Mouse (Mus musculus) forebrain, embryonic 14.5 days (tissue): ENCODE results near the gene Vwa1. TPM values are rescaled to one million over a fixed set of nuclear protein-coding genes. Genes with fewer than 3 reads are reported as not detected.

Experiments
- ATAC-seq: fragments of 200-750 bp; cut with Nextera tagmentation; 2 replicates; pipeline ENCODE4 v1.8.0; 2017; ENCODE audit warnings: mild to moderate bottlenecking, moderate library complexity
- DNase-seq: peaks from one replicate; pipeline ENCODE4 v3.0.0-alpha.2; 2015; ENCODE audit warnings: low spot score
- H3K27ac ChIP-seq: fragments of 300-500 bp; sonication (generic); 2 replicates; pipeline ENCODE4 v1.5.1; 2014; ENCODE audit warnings: low read depth, mild to moderate bottlenecking, control low read depth, low read length, moderate library complexity
- H3K27me3 ChIP-seq: fragments of 300-500 bp; sonication (generic); replicated peaks from 2 replicates; pipeline ENCODE4 v1.6.1; 2014; ENCODE audit warnings: low read length, control low read depth, mixed read lengths; ENCODE audit not compliant: control insufficient read depth, insufficient read depth
- H3K36me3 ChIP-seq: fragments of 300-500 bp; sonication (generic); 2 replicates; pipeline ENCODE4 v1.6.1; 2014; ENCODE audit warnings: low read length, control low read depth; ENCODE audit not compliant: control insufficient read depth, insufficient read depth
- H3K4me1 ChIP-seq: fragments of 300-500 bp; sonication (generic); 2 replicates; pipeline ENCODE4 v1.6.1; 2014; ENCODE audit warnings: antibody characterized with exemption, low read length, control low read depth; ENCODE audit not compliant: control insufficient read depth, insufficient read depth
- H3K4me2 ChIP-seq: fragments of 300-500 bp; sonication (generic); 2 replicates; pipeline ENCODE4 v1.6.1; 2014; ENCODE audit warnings: mild to moderate bottlenecking, control low read depth, low read length
- H3K4me3 ChIP-seq: fragments of 300-500 bp; sonication (generic); 2 replicates; pipeline ENCODE4 v1.5.1; 2014; ENCODE audit warnings: low read depth, low read length, control low read depth
- H3K9ac ChIP-seq: fragments of 300-500 bp; sonication (generic); 2 replicates; pipeline ENCODE4 v1.6.1; 2014; ENCODE audit warnings: mild to moderate bottlenecking, low read length, control low read depth, moderate library complexity
- H3K9me3 ChIP-seq: fragments of 300-500 bp; sonication (generic); replicated peaks from 2 replicates; pipeline ENCODE4 v1.6.1; 2016; ENCODE audit warnings: low read length, control low read depth, mixed read lengths; ENCODE audit not compliant: control insufficient read depth
- WGBS: fragments of 180-500 bp; shearing (Covaris S2); extraction: QIAGEN DNeasy Blood & Tissue Kit; methylation state at CpG from one replicate; pipeline ENCODE4 v1.1.7; 2014; 5-methylcytosine and 5-hydroxymethylcytosine counted together
- polyA plus RNA-seq: library from polyadenylated mRNA; unstranded; fragments of >200 nt; fragmentation: Nextera tagmentation; extraction: Ambion mirVana; gene quantifications from 2 replicates; pipeline ENCODE4 v1.2.1, GENCODE M21; 2014

Vwa1 gene
- polyA plus RNA-seq, 1 experiment from 2014 or later = 21.8 TPM

GRCm38 (mm10) chr4:155761356-155762099 lies 13.0 kb downstream of the Vwa1 start:
- Histone ChIP-seq H3K4me2 (peak overlapping the region; percentile 98), H3K9ac (peak overlapping the region; percentile 78), H3K4me1 (peaks cover 16% of the 10 kb centered on the region), H3K9me3 (no peaks in the 10 kb centered on the region), H3K36me3 (peaks cover 9% of the 10 kb centered on the region), H3K4me3 (peak overlapping the region; percentile 71), H3K27ac (no peak overlapping the region), H3K27me3 (no peaks in the 10 kb centered on the region)
- ATAC-seq (0 out of 2 replicates have a peak, but pooled peaks have one; percentile 1), DNase-seq (no peak)
- WGBS = 2% methylated on average over 28 of the region's 28 CpGs

GRCm38 (mm10) chr4:155760613-155761355 lies 13.7 kb downstream of the Vwa1 start, which contains the start of gene Atad3a:
Gene Atad3a (minus strand): TSS chr4:155761093.
- WGBS = under 1% methylated on average over 66 of the region's 68 CpGs
- peak within 1 kb of the TSS; percentile 98 for H3K4me2 ChIP-seq
- no peaks in the 10 kb centered on the region for H3K27me3 ChIP-seq
- ATAC-seq (peak; percentile 97), DNase-seq (peak; percentile 97)
- peak within 1 kb of the TSS; percentile 71 for H3K4me3 ChIP-seq
- peaks cover 16% of the 10 kb centered on the region for H3K4me1 ChIP-seq
- peak within 1 kb of the TSS; percentile 78 for H3K9ac ChIP-seq
- no peaks in the 10 kb centered on the region for H3K9me3 ChIP-seq
- H3K27ac ChIP-seq = no peak within 1 kb of the TSS
- H3K36me3 ChIP-seq = peaks cover 16% of the 10 kb centered on the region

- Histone ChIP-seq H3K27ac (no peak overlapping the region), H3K4me2 (peak overlapping the region; percentile 98), H3K36me3 (peaks cover 24% of the 10 kb centered on the region), H3K4me3 (peak overlapping the region; percentile 71), H3K4me1 (peaks cover 16% of the 10 kb centered on the region), H3K9me3 (no peaks in the 10 kb centered on the region), H3K27me3 (no peaks in the 10 kb centered on the region), H3K9ac (peak overlapping the region; percentile 74)
- peak; percentile 41 for DNase-seq
- peak; percentile 29; the same call in 1 of the 2 replicates for ATAC-seq
- WGBS = 3% methylated on average over 10 of the region's 10 CpGs
Measured at GRCm38 (mm10) chr4:155759862-155760612, 14.5 kb downstream of the Vwa1 start.

- no peak overlapping the region for H3K27ac ChIP-seq
Measured at GRCm38 (mm10) chr4:155757011-155757410, 17.5 kb downstream of the Vwa1 start.

GRCm38 (mm10) chr4:155746575-155747490 lies 27.7 kb downstream of the Vwa1 start:
- ATAC-seq (no peak), DNase-seq (no peak)
- Histone ChIP-seq H3K36me3 (peaks cover 95% of the 10 kb centered on the region), H3K4me3 (no peak overlapping the region), H3K27me3 (no peaks in the 10 kb centered on the region), H3K9me3 (no peaks in the 10 kb centered on the region), H3K4me1 (no peaks in the 10 kb centered on the region), H3K4me2 (no peak overlapping the region), H3K27ac (no peak overlapping the region), H3K9ac (no peak overlapping the region)
- 88% methylated on average over 17 of the region's 17 CpGs for WGBS

More at GRCm38 (mm10) chr4:155757011-155757410, 17.5 kb downstream of the Vwa1 start:
- Histone ChIP-seq H3K4me1 (peaks cover 16% of the 10 kb centered on the region), H3K9ac (no peak overlapping the region), H3K36me3 (peaks cover 51% of the 10 kb centered on the region), H3K4me3 (no peak overlapping the region), H3K27me3 (no peaks in the 10 kb centered on the region), H3K4me2 (no peak overlapping the region), H3K9me3 (no peaks in the 10 kb centered on the region)
- 87% methylated on average over 12 of the region's 12 CpGs for WGBS
- DNase-seq = no peak
- ATAC-seq = no peak

- ATAC-seq = no peak
- Histone ChIP-seq H3K4me3 (no peak overlapping the region), H3K4me2 (no peak overlapping the region), H3K9ac (no peak overlapping the region), H3K27ac (no peak overlapping the region), H3K4me1 (no peaks in the 10 kb centered on the region), H3K36me3 (peaks cover 95% of the 10 kb centered on the region), H3K27me3 (no peaks in the 10 kb centered on the region), H3K9me3 (no peaks in the 10 kb centered on the region)
- WGBS = 89% methylated on average over 8 of the region's 8 CpGs
- no peak for DNase-seq
Measured at GRCm38 (mm10) chr4:155746036-155746548, 28.4 kb downstream of the Vwa1 start.

- H3K27ac ChIP-seq = no peak overlapping the region
- H3K27me3 ChIP-seq = no peaks in the 10 kb centered on the region
- no peak overlapping the region for H3K4me3 ChIP-seq
- 93% methylated on average over 5 of the region's 5 CpGs for WGBS
- no peak overlapping the region for H3K9ac ChIP-seq
- ATAC-seq (no peak), DNase-seq (no peak)
- H3K36me3 ChIP-seq = peaks cover 95% of the 10 kb centered on the region
- H3K4me2 ChIP-seq = no peak overlapping the region
- H3K4me1 ChIP-seq = no peaks in the 10 kb centered on the region
- no peaks in the 10 kb centered on the region for H3K9me3 ChIP-seq
Measured at GRCm38 (mm10) chr4:155745136-155745535, 29.4 kb downstream of the Vwa1 start.

GRCm38 (mm10) chr4:155744474-155744873 lies 30.0 kb downstream of the Vwa1 start:
- 90% methylated on average over 8 of the region's 8 CpGs for WGBS
- H3K9me3 ChIP-seq = no peaks in the 10 kb centered on the region
- no peak overlapping the region for H3K9ac ChIP-seq
- no peak overlapping the region for H3K4me3 ChIP-seq
- H3K4me1 ChIP-seq = no peaks in the 10 kb centered on the region
- no peak overlapping the region for H3K27ac ChIP-seq
- peaks cover 95% of the 10 kb centered on the region for H3K36me3 ChIP-seq
- DNase-seq = no peak
- H3K27me3 ChIP-seq = no peaks in the 10 kb centered on the region
- H3K4me2 ChIP-seq = no peak overlapping the region
- ATAC-seq = no peak
